Mouse (Mus musculus): Measurements from ENCODE around the gene Rec8. TPM values are rescaled to one million over a fixed set of nuclear protein-coding genes. Genes with fewer than 3 reads are reported as not detected.
A peak's percentile ranks its signal among the peaks of the same experiment; 100 is the strongest.

Gene Rec8
- polyA plus RNA-seq, 1 experiment, result 11.4 TPM

DNA sequence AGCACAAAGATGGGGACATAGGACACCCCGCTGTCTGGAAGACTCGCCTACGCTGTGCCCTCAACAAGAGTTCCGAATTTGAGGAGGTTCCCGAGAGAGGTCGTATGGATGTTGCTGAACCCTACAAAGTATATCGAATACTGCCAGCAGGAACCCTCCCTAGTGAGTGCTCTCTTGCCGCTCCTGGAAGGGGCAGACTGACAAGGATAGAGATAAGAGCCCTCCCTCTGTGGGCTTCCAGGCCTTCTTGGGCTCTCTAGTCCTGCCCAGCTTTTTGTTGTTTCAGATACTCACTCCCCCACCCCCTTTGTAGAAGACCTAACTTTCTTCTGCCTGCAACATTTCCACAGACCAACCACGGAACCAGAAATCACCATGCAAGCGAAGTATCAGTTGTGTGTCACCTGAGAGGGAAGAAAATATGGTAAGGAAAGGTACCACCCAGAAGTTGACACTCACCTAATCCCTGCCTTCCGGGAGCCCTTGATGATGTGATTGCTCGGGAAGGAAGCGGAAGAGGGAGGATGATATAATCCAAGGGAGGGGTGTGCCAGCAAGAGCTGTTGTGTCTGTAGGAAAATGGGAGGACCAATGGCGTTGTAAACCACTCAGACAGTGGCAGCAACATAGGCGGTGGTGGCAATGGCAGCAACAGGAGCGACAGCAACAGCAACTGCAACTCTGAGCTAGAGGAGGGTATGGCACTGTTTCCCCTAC lies 11.9 kb upstream of the Rec8 start:
- peaks cover 10% of the 10 kb centered on the region for H3K36me3 ChIP-seq (ENCODE audit: control insufficient read depth, insufficient read depth, low read length)
- no peak overlapping the region for H3K4me3 ChIP-seq (ENCODE audit: insufficient read depth, low read depth, low read length)
- TF ChIP-seq POLR2A (IDR thresholded peaks at IDR 0.05; ENCODE audit: low read depth, low read length), result no peak
- TF ChIP-seq CTCF (conservative IDR thresholded peaks at IDR 0.05; ENCODE audit: insufficient read depth, insufficient read length, low read depth, low read length), result no peak
- no peak overlapping the region for H3K27ac ChIP-seq (ENCODE audit: insufficient read depth, low read depth, low read length)
- H3K4me1 ChIP-seq (ENCODE audit: control insufficient read depth, insufficient read depth, low read length), result peaks cover 6% of the 10 kb centered on the region; the same call in 1 of the 2 replicates
- no peak for DNase-seq
- 91% methylated on average over 16 of the region's 16 CpGs for WGBS
- no peaks in the 10 kb centered on the region for H3K27me3 ChIP-seq (replicated peaks; ENCODE audit: control insufficient read depth, insufficient read depth, low read length)

DNA sequence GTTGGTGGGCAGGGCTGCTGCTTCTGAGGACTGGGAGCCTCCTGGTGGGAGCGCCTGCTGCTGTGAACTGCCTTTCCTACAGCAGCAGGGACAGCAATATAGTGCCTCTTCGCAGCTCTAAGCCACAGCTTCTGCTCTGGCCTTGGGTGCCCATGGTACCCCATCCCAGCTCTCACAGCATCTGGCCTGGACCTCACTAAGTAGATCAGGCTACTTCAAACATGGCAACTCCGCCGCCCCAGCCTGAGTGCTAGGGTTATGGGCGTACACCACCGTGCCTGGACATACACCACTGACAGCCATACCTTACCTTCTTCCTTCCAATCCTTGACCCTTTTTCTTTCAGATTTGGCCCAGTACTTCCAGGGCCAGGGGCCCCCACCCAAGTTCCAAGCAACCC lies 9.5 kb upstream of the Rec8 start:
- H3K36me3 ChIP-seq (ENCODE audit: control insufficient read depth, insufficient read depth, low read length), result peaks cover 9% of the 10 kb centered on the region
- TF ChIP-seq POLR2A (IDR thresholded peaks at IDR 0.05; ENCODE audit: low read depth, low read length), result no peak
- no peak for TF ChIP-seq CTCF (conservative IDR thresholded peaks at IDR 0.05; ENCODE audit: insufficient read depth, insufficient read length, low read depth, low read length)
- DNase-seq, result no peak
- WGBS, result 96% methylated on average over 6 of the region's 6 CpGs
- no peak overlapping the region for H3K4me3 ChIP-seq (ENCODE audit: insufficient read depth, low read depth, low read length)
- no peak overlapping the region for H3K27ac ChIP-seq (ENCODE audit: insufficient read depth, low read depth, low read length)
- peaks cover 14% of the 10 kb centered on the region; the same call in 1 of the 2 replicates for H3K4me1 ChIP-seq (ENCODE audit: control insufficient read depth, insufficient read depth, low read length)
- no peaks in the 10 kb centered on the region for H3K27me3 ChIP-seq (replicated peaks; ENCODE audit: control insufficient read depth, insufficient read depth, low read length)

DNA sequence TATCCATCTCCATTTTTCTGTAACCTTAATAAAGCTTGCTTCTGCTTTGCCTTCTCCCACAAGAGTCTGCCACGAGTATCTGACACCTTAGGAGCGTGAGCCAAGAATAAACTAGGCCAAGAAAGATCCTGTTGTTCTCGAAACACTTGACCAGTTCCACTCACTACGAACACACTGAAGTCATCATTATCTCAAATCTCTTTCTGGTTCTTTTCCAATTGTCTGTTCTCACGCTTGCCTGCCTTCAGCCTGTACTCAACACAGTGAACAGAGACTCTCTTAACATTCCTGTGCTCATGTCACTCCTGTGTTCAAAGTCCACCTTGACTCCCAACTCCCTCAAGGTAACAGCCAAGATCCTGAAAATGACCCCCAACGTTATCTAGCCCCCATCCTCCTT lies 4.5 kb upstream of the Rec8 start:
- H3K27ac ChIP-seq (ENCODE audit: insufficient read depth, low read depth, low read length), result no peak overlapping the region
- 37% methylated on average over 6 of the region's 6 CpGs for WGBS
- peaks cover 11% of the 10 kb centered on the region; the same call in 1 of the 2 replicates for H3K4me1 ChIP-seq (ENCODE audit: control insufficient read depth, insufficient read depth, low read length)
- no peaks in the 10 kb centered on the region for H3K27me3 ChIP-seq (replicated peaks; ENCODE audit: control insufficient read depth, insufficient read depth, low read length)
- DNase-seq, result peak; percentile 71
- no peak for TF ChIP-seq CTCF (conservative IDR thresholded peaks at IDR 0.05; ENCODE audit: insufficient read depth, insufficient read length, low read depth, low read length)
- no peak for TF ChIP-seq POLR2A (IDR thresholded peaks at IDR 0.05; ENCODE audit: low read depth, low read length)
- peaks cover 5% of the 10 kb centered on the region for H3K36me3 ChIP-seq (ENCODE audit: control insufficient read depth, insufficient read depth, low read length)
- no peak overlapping the region for H3K4me3 ChIP-seq (ENCODE audit: insufficient read depth, low read depth, low read length)

- DNase-seq, result no peak
- TF ChIP-seq CTCF (conservative IDR thresholded peaks at IDR 0.05; ENCODE audit: insufficient read depth, insufficient read length, low read depth, low read length), result no peak
- no peak for TF ChIP-seq POLR2A (IDR thresholded peaks at IDR 0.05; ENCODE audit: low read depth, low read length)
- Histone ChIP-seq H3K27ac (ENCODE audit: insufficient read depth, low read depth, low read length) (no peak overlapping the region), H3K36me3 (ENCODE audit: control insufficient read depth, insufficient read depth, low read length) (no peaks in the 10 kb centered on the region), H3K4me3 (ENCODE audit: insufficient read depth, low read depth, low read length) (no peak overlapping the region), H3K27me3 (replicated peaks; ENCODE audit: control insufficient read depth, insufficient read depth, low read length) (no peaks in the 10 kb centered on the region), H3K4me1 (ENCODE audit: control insufficient read depth, insufficient read depth, low read length) (peaks cover 11% of the 10 kb centered on the region; the same call in 1 of the 2 replicates)
- WGBS, result 92% methylated on average over 7 of the region's 7 CpGs
These were observed 3.2 kb upstream of the Rec8 start for GRCm38 (mm10) chr14:55614565-55615178.

- Histone ChIP-seq H3K27ac (ENCODE audit: insufficient read depth, low read depth, low read length) (no peak overlapping the region), H3K4me1 (ENCODE audit: control insufficient read depth, insufficient read depth, low read length) (peaks cover 11% of the 10 kb centered on the region; the same call in 1 of the 2 replicates), H3K4me3 (ENCODE audit: insufficient read depth, low read depth, low read length) (no peak overlapping the region), H3K36me3 (ENCODE audit: control insufficient read depth, insufficient read depth, low read length) (no peaks in the 10 kb centered on the region), H3K27me3 (replicated peaks; ENCODE audit: control insufficient read depth, insufficient read depth, low read length) (no peaks in the 10 kb centered on the region)
- no peak for TF ChIP-seq CTCF (conservative IDR thresholded peaks at IDR 0.05; ENCODE audit: insufficient read depth, insufficient read length, low read depth, low read length)
- TF ChIP-seq POLR2A (IDR thresholded peaks at IDR 0.05; ENCODE audit: low read depth, low read length), result no peak
- DNase-seq, result peak; percentile 26
- WGBS, result 49% methylated on average over 2 of the region's 2 CpGs
These were observed 2.0 kb upstream of the Rec8 start for GRCm38 (mm10) chr14:55615876-55616275.

GRCm38 (mm10) chr14:55616844-55617243 lies 993 bp upstream of the Rec8 start:
- H3K36me3 ChIP-seq (ENCODE audit: control insufficient read depth, insufficient read depth, low read length), result no peaks in the 10 kb centered on the region
- no peak overlapping the region for H3K27ac ChIP-seq (ENCODE audit: insufficient read depth, low read depth, low read length)
- TF ChIP-seq CTCF (conservative IDR thresholded peaks at IDR 0.05; ENCODE audit: insufficient read depth, insufficient read length, low read depth, low read length) (no peak), POLR2A (IDR thresholded peaks at IDR 0.05; ENCODE audit: low read depth, low read length) (no peak)
- WGBS, result 74% methylated on average over 2 of the region's 2 CpGs
- H3K4me3 ChIP-seq (ENCODE audit: insufficient read depth, low read depth, low read length), result no peak overlapping the region
- no peaks in the 10 kb centered on the region for H3K27me3 ChIP-seq (replicated peaks; ENCODE audit: control insufficient read depth, insufficient read depth, low read length)
- H3K4me1 ChIP-seq (ENCODE audit: control insufficient read depth, insufficient read depth, low read length), result peaks cover 11% of the 10 kb centered on the region; the same call in 1 of the 2 replicates
- DNase-seq, result no peak
